Mouse (Mus musculus) forebrain, embryonic 12.5 days (tissue): ENCODE measurements at regions not wholly inside any gene's neighbourhood (a gene's known extent, or its start where the extent isn't known, plus 50 kb on each side); places are given as distances from the start of the nearest gene placed in this dataset.

Experiments
- ATAC-seq: fragments of 200-750 bp; cut with Nextera tagmentation; 2 replicates; pipeline ENCODE4 v1.8.0; 2017; ENCODE audit warnings: moderate TSS enrichment; ENCODE audit not compliant: low FRiP score
- H3K27ac ChIP-seq: fragments of 300-500 bp; sonication (generic); 2 replicates; pipeline ENCODE4 v1.5.1; 2016; ENCODE audit warnings: mild to moderate bottlenecking
- H3K27me3 ChIP-seq: fragments of 300-500 bp; sonication (generic); 2 replicates; pipeline ENCODE4 v1.6.1; 2016; ENCODE audit warnings: mild to moderate bottlenecking
- H3K36me3 ChIP-seq: fragments of 300-500 bp; sonication (generic); replicated peaks from 2 replicates; pipeline ENCODE4 v1.6.1; 2016; ENCODE audit warnings: mild to moderate bottlenecking
- H3K4me1 ChIP-seq: fragments of 300-500 bp; sonication (generic); 2 replicates; pipeline ENCODE4 v1.6.1; 2016
- H3K4me2 ChIP-seq: fragments of 300-500 bp; sonication (generic); 2 replicates; pipeline ENCODE4 v1.6.1; 2016; ENCODE audit warnings: mild to moderate bottlenecking, moderate library complexity
- H3K4me3 ChIP-seq: fragments of 300-500 bp; sonication (generic); replicated peaks from 2 replicates; pipeline ENCODE4 v1.5.1; 2016; ENCODE audit warnings: mild to moderate bottlenecking
- H3K9ac ChIP-seq: fragments of 300-500 bp; sonication (generic); 2 replicates; pipeline ENCODE4 v1.6.1; 2016; ENCODE audit warnings: mild to moderate bottlenecking
- H3K9me3 ChIP-seq: fragments of 300-500 bp; sonication (generic); 2 replicates; pipeline ENCODE4 v1.6.1; 2016
- WGBS: fragments of 180-500 bp; shearing (Covaris S2); methylation state at CpG from one replicate; pipeline ENCODE4 v1.1.7; 2016; 5-methylcytosine and 5-hydroxymethylcytosine counted together

DNA sequence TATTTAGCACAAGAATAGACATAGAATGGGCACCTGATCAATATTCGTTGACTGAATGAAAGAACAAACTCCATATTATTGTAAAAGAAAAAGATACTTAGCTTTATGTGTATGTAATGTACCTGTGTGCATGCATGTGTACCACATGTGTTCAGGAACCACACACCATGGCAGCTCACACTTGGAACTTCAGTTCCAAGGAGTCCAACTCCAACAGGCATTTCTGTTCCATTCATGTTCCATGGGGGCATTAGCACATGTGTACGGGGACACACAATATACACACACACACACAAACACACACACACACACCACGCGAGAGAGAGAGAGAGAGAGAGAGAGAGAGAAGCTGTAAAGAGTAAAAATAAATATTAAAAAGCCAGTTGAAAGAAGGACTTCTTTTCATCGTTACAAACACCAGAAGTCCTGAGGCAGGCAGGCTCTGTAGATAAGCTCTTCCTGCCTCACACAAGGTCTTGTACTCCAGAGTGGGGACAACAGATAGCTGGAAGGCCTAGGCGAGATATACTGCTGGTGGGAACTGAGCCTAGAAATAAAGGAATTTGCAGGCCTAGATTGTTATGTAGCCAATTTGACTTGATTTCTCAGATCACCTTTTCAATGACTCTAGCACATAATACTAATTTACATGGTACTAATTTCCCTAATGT lies 141.6 kb upstream of the Marcks start:
- 82% methylated on average over 6 of the region's 6 CpGs for WGBS
- Histone ChIP-seq H3K9me3 (no peaks in the 10 kb centered on the region), H3K4me1 (no peaks in the 10 kb centered on the region), H3K27me3 (no peaks in the 10 kb centered on the region), H3K27ac (no peak overlapping the region), H3K4me3 (no peak overlapping the region), H3K4me2 (no peak overlapping the region), H3K36me3 (no peaks in the 10 kb centered on the region), H3K9ac (no peak overlapping the region)
- ATAC-seq, result no peak

DNA sequence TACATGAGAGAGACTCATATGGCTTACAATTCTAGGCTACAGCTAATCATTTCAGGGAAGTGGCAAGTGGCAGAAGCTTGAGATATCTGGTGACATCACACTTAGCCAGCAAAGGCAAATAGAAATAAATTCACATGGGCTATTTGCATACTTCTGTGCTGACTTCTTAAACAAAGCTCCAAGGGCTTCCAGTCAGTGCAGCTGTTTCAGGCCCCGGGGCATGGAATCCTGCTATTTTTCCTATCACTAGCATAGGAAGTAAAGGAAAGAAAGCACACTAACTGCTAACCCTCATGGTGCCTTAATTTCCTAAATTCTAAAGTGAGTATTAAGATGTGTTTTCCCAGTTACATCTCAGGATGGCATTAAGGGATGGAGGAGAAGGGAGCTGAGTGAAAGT lies 140.6 kb upstream of the Marcks start:
- Histone ChIP-seq H3K4me1 (no peaks in the 10 kb centered on the region), H3K9me3 (no peaks in the 10 kb centered on the region), H3K4me2 (no peak overlapping the region), H3K27me3 (no peaks in the 10 kb centered on the region), H3K27ac (no peak overlapping the region), H3K4me3 (no peak overlapping the region), H3K9ac (no peak overlapping the region), H3K36me3 (no peaks in the 10 kb centered on the region)
- no peak for ATAC-seq
- 62% methylated on average over 1 of the region's 1 CpGs for WGBS

DNA sequence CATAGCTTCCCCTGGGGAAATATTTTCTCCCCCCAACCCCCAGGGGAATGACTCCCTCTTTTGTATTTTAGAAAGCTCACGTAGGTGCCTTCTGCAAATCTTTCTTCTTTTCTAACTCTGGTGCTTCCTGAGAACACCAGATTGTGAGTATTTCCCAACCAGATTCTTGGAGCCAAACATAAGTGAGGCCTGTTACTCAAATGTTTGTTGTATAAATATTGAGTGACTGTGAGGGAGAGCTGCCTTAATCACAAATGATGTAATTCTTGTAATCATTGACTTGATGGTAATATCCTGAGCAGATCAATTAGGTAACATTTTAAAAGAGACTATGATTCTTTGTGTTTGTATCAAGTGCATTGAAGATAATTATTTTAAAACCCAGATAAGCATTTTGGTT lies 137.1 kb upstream of the Marcks start:
- H3K9ac ChIP-seq, result no peak overlapping the region
- 93% methylated on average over 1 of the region's 1 CpGs for WGBS
- no peak overlapping the region for H3K4me2 ChIP-seq
- no peak overlapping the region for H3K27ac ChIP-seq
- no peaks in the 10 kb centered on the region for H3K27me3 ChIP-seq
- H3K4me3 ChIP-seq, result no peak overlapping the region
- ATAC-seq, result no peak
- H3K4me1 ChIP-seq, result no peaks in the 10 kb centered on the region; the same call in 1 of the 2 replicates
- no peaks in the 10 kb centered on the region for H3K9me3 ChIP-seq
- H3K36me3 ChIP-seq, result no peaks in the 10 kb centered on the region

DNA sequence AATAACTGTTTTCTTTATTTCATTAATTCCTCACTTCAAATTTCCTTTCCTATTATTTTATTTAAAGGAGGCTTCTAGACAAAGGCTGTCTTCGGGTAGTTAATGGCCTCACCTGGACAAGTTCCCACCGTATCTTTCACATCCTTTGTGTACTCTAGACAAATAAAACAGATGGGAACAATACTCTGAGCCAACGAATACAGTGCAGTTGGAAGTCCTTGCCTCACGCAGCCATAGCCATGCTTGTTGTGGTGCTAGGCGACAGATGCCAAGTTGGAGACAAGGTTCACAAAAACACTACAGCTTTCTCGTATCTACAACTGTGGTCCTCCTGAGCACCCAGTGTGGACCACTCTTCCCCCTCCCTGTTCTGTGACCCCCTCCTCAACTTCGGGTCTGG lies 136.6 kb upstream of the Marcks start:
- Histone ChIP-seq H3K36me3 (no peaks in the 10 kb centered on the region), H3K9me3 (no peaks in the 10 kb centered on the region), H3K27me3 (no peaks in the 10 kb centered on the region), H3K4me2 (no peak overlapping the region), H3K4me3 (no peak overlapping the region), H3K4me1 (no peaks in the 10 kb centered on the region; the same call in 1 of the 2 replicates), H3K27ac (no peak overlapping the region), H3K9ac (no peak overlapping the region)
- peak; percentile 33; the same call in 1 of the 2 replicates for ATAC-seq
- WGBS, result 83% methylated on average over 7 of the region's 7 CpGs

DNA sequence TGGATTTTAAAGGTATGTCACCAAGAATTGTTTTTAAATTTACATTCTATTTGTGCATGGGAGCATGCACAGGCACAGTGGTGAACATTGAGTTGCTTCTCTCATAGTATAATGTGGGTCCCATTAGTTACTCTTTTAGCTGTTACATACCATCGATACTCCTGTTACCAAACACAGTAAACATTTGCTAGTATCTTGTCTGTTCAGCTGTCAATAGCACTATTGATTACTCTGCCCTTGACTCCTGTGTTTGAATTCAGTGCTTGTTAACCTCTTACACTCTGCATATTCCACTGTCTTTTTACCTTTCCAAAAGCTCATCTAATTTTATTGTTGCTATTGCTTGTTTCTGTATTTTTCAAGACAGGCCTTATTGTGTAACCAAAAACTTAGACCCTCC lies 133.2 kb upstream of the Marcks start:
- no peaks in the 10 kb centered on the region for H3K36me3 ChIP-seq
- no peak overlapping the region for H3K4me3 ChIP-seq
- H3K27me3 ChIP-seq, result no peaks in the 10 kb centered on the region
- H3K27ac ChIP-seq, result no peak overlapping the region
- no peak overlapping the region for H3K4me2 ChIP-seq
- 71% methylated on average over 1 of the region's 1 CpGs for WGBS
- no peaks in the 10 kb centered on the region; the same call in 1 of the 2 replicates for H3K4me1 ChIP-seq
- no peaks in the 10 kb centered on the region for H3K9me3 ChIP-seq
- H3K9ac ChIP-seq, result no peak overlapping the region
- no peak for ATAC-seq

DNA sequence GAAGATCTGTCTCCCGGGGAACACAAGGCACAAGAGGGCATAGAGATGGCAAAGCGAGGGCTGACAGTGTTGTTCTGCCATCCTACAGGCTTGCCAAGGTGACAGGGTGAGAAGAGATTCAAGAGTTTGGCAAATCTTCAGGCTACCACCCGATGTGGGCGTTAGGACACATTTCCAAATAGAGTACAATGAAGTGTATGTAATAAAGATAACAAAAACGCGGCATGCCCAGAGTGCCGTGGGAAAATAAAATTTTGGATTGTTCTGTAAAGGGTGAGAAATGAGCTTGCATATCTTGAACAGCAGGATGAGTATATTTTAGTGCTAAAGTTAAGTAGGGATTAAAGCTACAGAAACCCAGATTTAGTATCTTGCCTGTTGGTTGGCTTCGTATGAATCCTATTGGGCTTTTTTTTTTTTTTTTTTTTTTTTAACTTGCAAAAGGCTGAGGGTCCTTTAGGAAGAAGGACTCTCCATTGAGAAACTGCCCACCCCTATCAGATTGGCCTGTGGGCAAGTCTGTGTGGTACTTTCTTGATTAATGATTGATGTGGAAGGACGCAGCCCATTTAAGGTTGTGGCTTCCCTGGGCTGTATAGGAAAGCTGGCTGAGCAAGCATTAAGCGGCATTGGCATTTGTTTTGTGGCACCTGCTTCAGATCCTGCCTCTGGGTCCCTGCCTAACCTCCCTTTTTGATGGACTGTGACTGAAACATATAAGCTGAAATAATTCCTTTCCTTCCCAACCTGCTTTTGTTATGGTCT lies 131.7 kb upstream of the Marcks start:
- 94% methylated on average over 10 of the region's 10 CpGs for WGBS
- H3K36me3 ChIP-seq, result no peaks in the 10 kb centered on the region
- no peaks in the 10 kb centered on the region; the same call in 1 of the 2 replicates for H3K4me1 ChIP-seq
- H3K4me3 ChIP-seq, result no peak overlapping the region
- no peaks in the 10 kb centered on the region for H3K27me3 ChIP-seq
- ATAC-seq, result no peak
- H3K9me3 ChIP-seq, result no peaks in the 10 kb centered on the region
- no peak overlapping the region for H3K27ac ChIP-seq
- no peak overlapping the region for H3K4me2 ChIP-seq
- H3K9ac ChIP-seq, result no peak overlapping the region

DNA sequence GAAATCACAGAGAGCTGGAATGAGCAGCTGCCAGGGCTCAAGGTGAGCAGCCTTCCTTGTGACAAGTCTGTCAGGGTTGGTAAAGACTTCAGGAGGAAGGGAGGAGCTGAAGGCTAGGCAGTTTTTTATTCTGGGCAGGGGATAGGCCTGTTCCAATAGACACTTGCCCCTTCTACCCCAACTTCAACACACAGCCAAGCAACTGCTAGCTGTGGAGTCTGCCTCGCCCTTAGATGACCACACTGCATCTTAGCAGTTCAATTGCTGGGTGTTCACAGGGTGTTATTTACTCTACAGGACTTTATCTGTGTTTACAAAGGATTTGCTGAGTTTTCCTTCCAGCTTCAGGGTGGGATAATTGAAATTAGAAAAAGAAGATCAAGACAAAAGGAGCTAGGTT lies 128.2 kb upstream of the Marcks start:
- Histone ChIP-seq H3K27me3 (no peaks in the 10 kb centered on the region), H3K9ac (no peak overlapping the region), H3K4me1 (no peaks in the 10 kb centered on the region; the same call in 1 of the 2 replicates), H3K27ac (no peak overlapping the region), H3K4me2 (no peak overlapping the region), H3K36me3 (no peaks in the 10 kb centered on the region), H3K9me3 (no peaks in the 10 kb centered on the region), H3K4me3 (no peak overlapping the region)
- ATAC-seq, result no peak
- WGBS, result 46% methylated on average over 1 of the region's 1 CpGs

DNA sequence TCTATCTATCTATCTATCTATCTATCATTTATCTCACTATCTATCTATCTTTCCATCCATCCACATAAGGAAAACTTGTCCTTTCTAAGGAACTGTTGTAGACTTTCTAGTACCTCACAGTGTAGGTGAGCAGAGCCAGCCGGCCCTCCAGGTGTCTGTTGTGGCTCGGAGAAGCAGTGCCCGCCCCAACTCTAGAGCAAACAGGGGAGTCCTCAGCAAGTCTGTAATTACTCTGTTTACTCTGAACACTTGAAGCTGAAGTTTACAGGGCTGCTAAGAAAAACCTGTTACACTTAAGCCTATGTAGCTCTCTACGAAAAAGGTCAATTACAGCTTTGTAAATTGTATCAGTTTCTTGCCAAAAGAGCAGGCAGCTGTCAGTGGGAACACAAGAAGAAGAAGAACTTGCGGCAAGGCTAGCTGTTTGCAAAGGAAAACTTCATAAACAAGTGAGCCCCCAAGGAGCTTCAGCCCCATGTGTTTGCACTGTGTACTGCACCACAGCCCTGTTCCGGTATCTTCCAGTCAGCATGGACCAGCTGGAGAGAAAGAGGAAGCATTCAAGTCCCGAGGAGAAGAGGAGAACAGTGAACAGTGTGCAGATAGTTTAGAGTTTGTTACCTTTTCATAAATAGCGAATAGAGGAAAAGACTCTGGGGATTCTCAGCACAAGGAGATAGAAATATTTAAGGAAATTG lies 122.2 kb upstream of the Marcks start:
- no peaks in the 10 kb centered on the region for H3K27me3 ChIP-seq
- no peaks in the 10 kb centered on the region for H3K36me3 ChIP-seq
- no peak overlapping the region for H3K4me2 ChIP-seq
- no peak overlapping the region for H3K27ac ChIP-seq
- ATAC-seq, result no peak
- WGBS, result 88% methylated on average over 8 of the region's 8 CpGs
- H3K9ac ChIP-seq, result no peak overlapping the region
- no peaks in the 10 kb centered on the region for H3K4me1 ChIP-seq
- H3K9me3 ChIP-seq, result no peaks in the 10 kb centered on the region
- no peak overlapping the region for H3K4me3 ChIP-seq

DNA sequence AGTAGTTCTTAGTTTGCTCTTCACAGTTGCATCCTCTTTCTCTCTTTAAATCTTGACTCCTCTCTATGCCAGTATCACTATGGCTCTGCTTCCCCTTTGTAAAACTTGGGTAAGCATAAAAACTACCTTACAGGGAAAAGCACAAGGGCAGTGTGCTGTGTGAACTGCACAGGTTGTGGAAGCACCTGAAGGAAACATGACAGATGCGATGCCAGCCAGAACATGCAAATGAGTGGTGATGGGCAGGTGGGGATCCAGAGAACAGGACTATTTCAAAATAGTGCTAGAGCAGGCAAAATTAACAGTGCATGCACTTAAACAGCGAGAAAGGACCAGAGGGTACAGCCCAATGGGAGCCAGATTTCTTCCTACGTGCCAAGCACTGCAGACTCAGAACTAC lies 120.5 kb upstream of the Marcks start:
- Histone ChIP-seq H3K4me1 (no peaks in the 10 kb centered on the region), H3K36me3 (no peaks in the 10 kb centered on the region), H3K27ac (no peak overlapping the region), H3K9ac (no peak overlapping the region), H3K4me3 (no peak overlapping the region), H3K27me3 (no peaks in the 10 kb centered on the region), H3K4me2 (no peak overlapping the region), H3K9me3 (no peaks in the 10 kb centered on the region)
- 91% methylated on average over 3 of the region's 3 CpGs for WGBS
- no peak for ATAC-seq

DNA sequence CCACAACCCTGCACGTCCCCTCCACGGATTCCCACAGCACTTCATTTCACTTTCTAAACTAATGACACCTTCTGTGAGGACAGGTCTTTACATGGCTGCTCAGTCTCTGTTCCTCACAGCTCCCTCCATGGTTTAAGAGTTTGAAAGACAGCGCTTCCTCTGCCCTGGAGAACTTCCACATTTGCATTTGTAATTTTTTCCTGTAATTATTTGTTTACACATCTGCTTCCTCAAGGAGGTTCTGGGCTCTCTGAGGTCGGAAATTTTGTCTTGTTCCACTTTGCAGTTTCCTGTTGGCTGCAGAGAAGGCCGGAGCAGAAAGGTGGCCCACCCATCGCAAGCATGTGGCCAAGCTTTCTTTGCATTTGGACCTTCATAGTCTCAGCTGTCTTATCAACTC lies 118.8 kb upstream of the Marcks start:
- no peaks in the 10 kb centered on the region for H3K27me3 ChIP-seq
- no peaks in the 10 kb centered on the region for H3K36me3 ChIP-seq
- ATAC-seq, result no peak
- no peak overlapping the region for H3K4me2 ChIP-seq
- H3K4me3 ChIP-seq, result no peak overlapping the region
- no peak overlapping the region for H3K9ac ChIP-seq
- no peaks in the 10 kb centered on the region for H3K9me3 ChIP-seq
- H3K4me1 ChIP-seq, result no peaks in the 10 kb centered on the region
- 85% methylated on average over 6 of the region's 6 CpGs for WGBS
- no peak overlapping the region for H3K27ac ChIP-seq

DNA sequence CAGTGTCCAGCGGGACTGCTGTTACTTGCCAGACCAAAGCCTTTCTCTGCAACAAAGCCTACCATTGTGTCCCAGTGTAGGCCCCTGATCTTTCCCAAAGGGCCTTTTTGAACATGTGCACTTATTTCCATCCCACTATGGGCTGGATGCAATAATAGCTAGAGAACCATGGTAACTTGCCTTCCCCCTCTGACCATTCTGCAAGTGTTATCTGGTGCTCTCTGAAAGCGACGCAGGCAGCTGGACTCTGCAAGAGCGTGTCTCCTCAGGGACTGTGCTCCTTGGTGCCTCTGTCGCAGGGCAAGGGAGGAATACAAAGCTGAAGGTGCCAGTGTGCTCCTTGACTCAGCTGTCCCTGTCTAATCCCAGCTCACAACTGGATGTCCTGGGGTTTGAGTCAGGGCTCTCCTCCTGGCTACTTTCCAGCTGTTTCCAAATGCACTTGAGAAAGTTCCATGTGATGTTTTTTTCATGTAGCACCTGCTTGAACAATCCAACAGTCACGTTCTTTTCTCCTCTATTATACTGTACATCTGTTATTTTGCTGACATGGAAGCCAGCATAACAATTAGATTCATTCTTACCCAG lies 112.3 kb upstream of the Marcks start:
- Histone ChIP-seq H3K36me3 (no peaks in the 10 kb centered on the region), H3K27ac (peak overlapping the region; percentile 68; the same call in 1 of the 2 replicates), H3K27me3 (no peaks in the 10 kb centered on the region), H3K4me2 (no peak overlapping the region), H3K4me1 (peaks cover 16% of the 10 kb centered on the region), H3K4me3 (no peak overlapping the region), H3K9me3 (no peaks in the 10 kb centered on the region), H3K9ac (no peak overlapping the region)
- ATAC-seq, result peak; percentile 70; the same call in 1 of the 2 replicates
- 47% methylated on average over 6 of the region's 6 CpGs for WGBS

DNA sequence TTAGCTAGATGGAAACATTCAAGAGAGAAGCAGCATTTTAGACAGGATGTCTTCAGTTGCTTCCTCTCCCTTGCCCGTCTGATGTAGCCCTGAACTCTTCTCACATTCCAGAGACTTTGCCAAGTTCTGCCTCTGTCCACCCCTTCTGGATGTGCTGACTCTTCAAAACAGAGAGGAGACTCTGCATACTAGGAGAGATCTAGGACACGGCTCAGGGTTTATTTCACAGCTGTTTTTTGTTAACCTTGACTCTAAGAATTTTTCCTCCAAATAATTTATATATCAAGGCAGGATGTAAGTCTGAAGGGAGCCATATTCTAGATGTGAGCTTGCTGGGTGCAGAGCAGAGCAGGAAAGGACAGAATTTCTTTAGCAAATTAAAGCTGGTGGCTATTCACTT lies 111.4 kb upstream of the Marcks start:
- no peak overlapping the region for H3K9ac ChIP-seq
- H3K27me3 ChIP-seq, result no peaks in the 10 kb centered on the region
- no peak for ATAC-seq
- H3K4me3 ChIP-seq, result no peak overlapping the region
- no peak overlapping the region for H3K4me2 ChIP-seq
- H3K9me3 ChIP-seq, result no peaks in the 10 kb centered on the region
- no peaks in the 10 kb centered on the region for H3K36me3 ChIP-seq
- WGBS, result 69% methylated on average over 2 of the region's 2 CpGs
- peaks cover 16% of the 10 kb centered on the region for H3K4me1 ChIP-seq
- no peak overlapping the region for H3K27ac ChIP-seq
